Mouse (Mus musculus): Measurements from ENCODE around the gene Sesn3.

DNA sequence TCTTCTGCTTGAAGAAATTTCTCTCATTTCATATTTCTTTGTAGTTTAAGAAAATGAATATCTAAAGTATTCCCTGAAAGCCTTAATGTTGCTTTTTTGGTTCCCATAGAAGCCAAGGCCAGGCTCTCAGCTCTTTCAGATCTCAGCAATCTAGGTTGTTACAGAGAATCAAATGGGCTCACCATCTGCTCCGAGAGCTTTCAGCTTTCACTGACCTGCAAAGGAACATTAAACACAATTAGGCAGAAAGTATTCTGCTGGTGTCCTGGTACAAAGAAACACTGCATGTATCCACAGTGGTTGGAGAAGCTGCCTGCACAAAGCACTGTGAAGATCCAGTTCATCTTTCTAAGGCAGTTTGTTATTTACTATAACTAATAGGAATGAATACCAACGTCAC is 32.6 kb upstream of the Sesn3 start:
- TF ChIP-seq POLR2A (IDR thresholded peaks at IDR 0.05; ENCODE audit: control insufficient read depth, extremely low read depth, insufficient read depth, low read length, poor library complexity): no peak
- TF ChIP-seq CTCF (IDR thresholded peaks at IDR 0.05; ENCODE audit: borderline replicate concordance, control insufficient read depth, extremely low read depth, insufficient read depth, low read length, poor library complexity): no peak

Data from thymus, adult 2 months (tissue).